Mouse (Mus musculus): ENCODE data around the gene Epc2.

- TF ChIP-seq CTCF (IDR thresholded peaks at IDR 0.05; ENCODE audit: insufficient read depth, low read depth, low read length) (no peak), POLR2A (IDR thresholded peaks at IDR 0.05; ENCODE audit: insufficient read depth, low read depth, low read length) (no peak)
Observed at GRCm38 (mm10) chr2:49482146-49482545, 30.9 kb downstream of the Epc2 start.
